Mouse (Mus musculus): ENCODE data around the gene Gm10964. TPM values are rescaled to one million over a fixed set of nuclear protein-coding genes. Genes with fewer than 3 reads are reported as not detected.

The Gm10964 gene
- not detected in 2 replicates for polyA plus RNA-seq (2015; fragmentation: Nextera tagmentation; extraction: Ambion mirVana)

DNA sequence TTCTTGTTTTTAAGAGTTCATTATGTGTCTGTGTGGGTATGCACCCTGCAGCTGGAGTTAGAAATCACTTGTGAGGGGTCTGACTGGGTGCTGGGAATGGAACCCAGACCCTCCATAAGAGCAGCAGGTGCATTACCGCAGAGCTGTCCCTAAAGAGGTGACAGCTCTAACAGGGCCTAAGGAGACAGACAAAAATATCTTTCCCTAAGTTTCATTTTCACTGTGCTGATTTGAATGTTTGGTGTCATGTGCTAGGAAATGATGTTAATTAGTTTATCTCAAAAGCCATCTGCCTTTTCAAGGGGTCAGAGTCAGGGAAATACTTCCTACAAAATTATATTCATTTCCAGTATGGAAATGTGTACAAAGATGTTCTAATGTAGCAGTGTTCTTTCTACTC lies at the start of gene Gm10964:
TSS of gene Gm10964 (plus strand) at position 38 of the 400 bp plus-strand sequence.
- peaks cover 22% of the 10 kb centered on the region for H3K36me3 ChIP-seq
- 98% methylated on average over 1 of the region's 1 CpGs for WGBS
- peaks cover 45% of the 10 kb centered on the region for H3K4me1 ChIP-seq (replicated peaks)
- ATAC-seq (ENCODE audit: low FRiP score), result no peak
- H3K27me3 ChIP-seq, result no peaks in the 10 kb centered on the region
- H3K9ac ChIP-seq, result no peak within 1 kb of the TSS
- H3K9me3 ChIP-seq, result no peaks in the 10 kb centered on the region
- H3K4me3 ChIP-seq, result peak within 1 kb of the TSS; percentile 18; the same call in 1 of the 2 replicates
- H3K4me2 ChIP-seq, result peak within 1 kb of the TSS; percentile 52
- H3K27ac ChIP-seq, result peak within 1 kb of the TSS; percentile 82

DNA sequence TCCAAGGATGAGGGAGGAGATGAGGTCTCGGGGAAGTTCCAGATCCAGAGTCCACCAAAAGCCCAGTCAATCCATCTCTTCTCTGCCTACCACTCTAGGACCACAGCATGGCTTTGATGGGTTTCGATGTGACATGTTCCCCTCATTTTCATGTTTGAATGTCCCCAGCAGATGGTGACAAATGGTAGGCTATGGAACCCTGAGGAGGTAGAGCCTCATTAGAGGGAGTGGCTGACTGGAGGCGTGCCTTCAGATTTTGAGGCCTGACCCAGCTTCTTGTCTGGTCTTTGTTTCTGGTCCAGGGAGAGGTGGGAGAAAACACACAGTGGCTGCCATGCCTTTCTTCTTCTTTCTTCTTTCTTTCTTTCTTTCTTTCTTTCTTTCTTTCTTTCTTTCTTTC lies 48.7 kb upstream of the Gm10964 start:
- Histone ChIP-seq H3K9me3 (no peaks in the 10 kb centered on the region), H3K4me2 (no peak overlapping the region), H3K4me1 (replicated peaks) (no peaks in the 10 kb centered on the region), H3K27me3 (no peaks in the 10 kb centered on the region), H3K9ac (no peak overlapping the region), H3K27ac (no peak overlapping the region), H3K4me3 (no peak overlapping the region), H3K36me3 (no peaks in the 10 kb centered on the region)
- WGBS, result 90% methylated on average over 3 of the region's 3 CpGs
- ATAC-seq (ENCODE audit: low FRiP score), result no peak

DNA sequence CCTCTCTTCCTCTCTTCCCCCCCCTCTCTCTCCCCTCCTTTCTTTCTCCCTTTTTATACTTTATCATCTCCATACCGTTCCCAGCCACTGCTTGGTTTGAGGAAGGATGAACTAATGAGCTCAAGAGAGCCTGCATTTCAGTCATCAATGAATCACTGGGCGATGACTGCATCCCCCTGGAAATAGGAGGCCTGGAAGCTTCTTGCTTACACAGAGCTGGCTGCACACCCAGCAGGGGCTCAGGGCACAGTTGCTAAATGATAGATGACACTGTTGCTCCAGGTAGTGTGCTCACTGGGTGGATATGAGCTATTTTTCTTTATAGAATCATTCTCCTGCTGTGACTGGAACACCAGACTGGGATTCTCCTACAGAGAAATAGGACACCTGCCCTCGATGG lies 43.6 kb upstream of the Gm10964 start:
- no peak overlapping the region for H3K9ac ChIP-seq
- H3K27ac ChIP-seq, result no peak overlapping the region
- 52% methylated on average over 3 of the region's 3 CpGs for WGBS

DNA sequence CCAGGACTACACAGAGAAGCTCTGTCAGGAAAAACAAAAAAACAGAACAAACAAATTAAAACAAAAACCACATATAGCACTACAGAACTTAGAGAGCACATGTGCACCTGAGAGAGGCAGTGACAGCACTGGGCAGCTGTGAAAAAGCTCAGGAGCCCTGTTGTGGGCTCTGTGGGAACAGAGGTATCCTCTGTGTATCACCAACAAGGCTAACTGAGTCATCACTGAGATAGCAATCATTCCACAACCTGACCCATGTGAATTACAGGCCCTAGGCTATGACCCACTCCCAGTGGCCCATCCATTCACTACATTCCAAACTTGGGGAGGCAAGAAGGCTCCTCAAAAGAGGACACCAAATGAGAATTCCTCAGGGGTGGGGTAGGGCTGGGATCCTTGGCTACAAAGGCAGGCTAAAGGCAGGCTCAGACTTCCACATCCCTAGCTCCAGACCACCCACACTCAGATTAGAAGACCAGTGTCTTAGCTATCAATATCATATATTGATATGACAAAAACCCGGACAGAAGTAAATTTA lies 42.7 kb upstream of the Gm10964 start:
- no peaks in the 10 kb centered on the region for H3K9me3 ChIP-seq
- 94% methylated on average over 1 of the region's 1 CpGs for WGBS
- no peak overlapping the region for H3K9ac ChIP-seq
- no peak overlapping the region for H3K4me3 ChIP-seq
- no peaks in the 10 kb centered on the region for H3K4me1 ChIP-seq (replicated peaks)
- H3K36me3 ChIP-seq, result no peaks in the 10 kb centered on the region
- no peaks in the 10 kb centered on the region for H3K27me3 ChIP-seq
- no peak for ATAC-seq (ENCODE audit: low FRiP score)
- H3K4me2 ChIP-seq, result no peak overlapping the region
- no peak overlapping the region for H3K27ac ChIP-seq

More for the DNA sequence above, 43.6 kb upstream of the Gm10964 start:
- Histone ChIP-seq H3K9me3 (no peaks in the 10 kb centered on the region), H3K4me3 (no peak overlapping the region), H3K36me3 (no peaks in the 10 kb centered on the region), H3K4me1 (replicated peaks) (no peaks in the 10 kb centered on the region), H3K4me2 (no peak overlapping the region), H3K27me3 (no peaks in the 10 kb centered on the region)
- no peak for ATAC-seq (ENCODE audit: low FRiP score)

DNA sequence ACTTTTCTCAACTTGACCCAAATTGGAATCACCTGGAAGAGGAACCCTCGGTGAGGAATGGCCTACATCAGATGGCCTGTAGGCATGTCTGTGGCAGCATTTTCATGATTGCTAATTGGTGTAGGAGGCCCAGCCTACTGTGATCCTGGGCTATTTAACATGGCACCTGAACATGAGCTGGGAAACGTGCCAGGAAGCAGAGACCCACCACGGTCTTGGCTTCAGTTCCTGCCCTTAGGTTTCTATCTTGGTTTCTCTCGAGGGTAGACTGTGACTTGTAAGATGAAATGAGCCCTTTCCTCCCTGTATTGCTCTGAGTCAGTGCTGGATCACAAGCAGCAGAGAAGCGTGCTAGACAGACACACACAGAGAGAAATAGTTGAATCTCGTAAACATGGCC lies 34.5 kb upstream of the Gm10964 start:
- no peak for ATAC-seq (ENCODE audit: low FRiP score)
- H3K4me3 ChIP-seq, result no peak overlapping the region
- H3K9ac ChIP-seq, result no peak overlapping the region
- no peak overlapping the region for H3K4me2 ChIP-seq
- peaks cover 10% of the 10 kb centered on the region for H3K4me1 ChIP-seq (replicated peaks)
- WGBS, result 77% methylated on average over 6 of the region's 6 CpGs
- H3K27me3 ChIP-seq, result no peaks in the 10 kb centered on the region
- H3K9me3 ChIP-seq, result no peaks in the 10 kb centered on the region
- H3K36me3 ChIP-seq, result no peaks in the 10 kb centered on the region
- no peak overlapping the region for H3K27ac ChIP-seq

DNA sequence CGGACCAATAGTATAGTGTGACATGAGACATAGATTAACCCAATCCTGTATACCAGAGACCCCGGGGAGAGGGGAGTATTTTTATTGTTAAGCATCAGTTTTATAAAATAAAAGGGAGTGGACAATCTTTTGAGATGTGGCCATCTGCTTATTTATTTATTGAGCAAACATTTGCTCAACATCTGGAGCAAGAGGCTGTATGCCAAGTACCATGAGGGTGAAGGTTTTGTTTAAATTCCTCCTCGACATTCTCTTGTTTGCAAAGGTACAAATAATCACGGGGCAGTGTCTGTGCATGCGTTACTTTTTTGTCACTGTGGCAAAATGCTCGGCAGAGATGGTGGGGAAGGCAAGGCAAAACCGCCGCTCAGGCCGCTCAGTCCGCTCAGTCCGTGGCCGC lies 33.7 kb upstream of the Gm10964 start:
- WGBS, result 91% methylated on average over 12 of the region's 12 CpGs
- Histone ChIP-seq H3K4me3 (no peak overlapping the region), H3K9ac (no peak overlapping the region), H3K9me3 (no peaks in the 10 kb centered on the region), H3K27ac (no peak overlapping the region), H3K36me3 (no peaks in the 10 kb centered on the region), H3K4me2 (no peak overlapping the region), H3K4me1 (replicated peaks) (peaks cover 10% of the 10 kb centered on the region), H3K27me3 (no peaks in the 10 kb centered on the region)
- no peak for ATAC-seq (ENCODE audit: low FRiP score)

DNA sequence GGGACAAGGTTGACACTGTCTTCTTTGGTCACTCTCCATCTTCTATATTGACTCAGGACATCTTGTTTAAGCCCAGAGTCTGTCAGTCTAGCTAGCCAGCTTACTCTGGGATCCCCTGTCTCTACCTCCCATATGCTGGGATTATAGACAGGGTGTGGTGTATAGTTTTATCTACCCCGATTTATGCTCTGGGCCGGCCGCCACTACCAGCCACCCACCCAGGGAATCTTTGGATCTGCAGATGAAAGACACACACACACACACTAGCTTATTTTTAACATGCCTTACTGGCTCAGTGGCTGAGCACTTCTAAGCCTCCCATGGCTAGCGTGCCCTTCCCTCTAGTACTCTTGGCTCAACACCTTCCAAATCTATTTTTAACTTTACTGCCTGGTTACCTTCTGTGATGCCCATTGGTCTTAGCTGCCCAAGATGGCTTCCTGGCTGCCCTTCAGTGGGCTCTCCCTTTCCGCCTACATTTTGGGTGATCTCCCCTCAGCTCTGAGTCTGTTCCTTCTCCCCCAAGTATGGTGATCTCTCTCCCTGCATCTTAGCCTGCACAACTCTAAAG lies 29.6 kb upstream of the Gm10964 start:
- H3K27me3 ChIP-seq, result no peaks in the 10 kb centered on the region
- H3K4me3 ChIP-seq, result no peak overlapping the region
- no peak for ATAC-seq (ENCODE audit: low FRiP score)
- H3K36me3 ChIP-seq, result no peaks in the 10 kb centered on the region
- WGBS, result 90% methylated on average over 5 of the region's 5 CpGs
- no peak overlapping the region for H3K9ac ChIP-seq
- H3K4me1 ChIP-seq (replicated peaks), result peaks cover 10% of the 10 kb centered on the region
- H3K27ac ChIP-seq, result no peak overlapping the region
- no peak overlapping the region for H3K4me2 ChIP-seq
- H3K9me3 ChIP-seq, result no peaks in the 10 kb centered on the region

DNA sequence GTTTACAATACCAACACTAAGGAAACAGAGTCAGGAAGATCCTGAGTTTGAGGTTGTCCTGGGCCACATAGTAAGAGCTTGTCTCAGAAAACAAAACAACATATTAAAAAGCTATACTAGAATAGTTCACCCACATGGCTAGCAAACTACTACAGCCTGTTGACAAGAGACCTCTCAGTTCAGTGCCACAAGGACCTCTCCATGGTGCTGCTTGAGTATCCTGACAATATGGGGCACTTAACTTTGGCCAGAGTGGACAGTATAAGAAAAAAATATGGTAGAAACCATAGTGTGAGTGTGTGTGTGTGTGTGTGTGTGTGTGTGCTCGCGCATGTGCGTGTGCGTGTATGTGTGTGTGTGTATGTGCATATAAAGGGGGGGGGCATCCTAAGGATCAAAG lies 27.0 kb upstream of the Gm10964 start:
- WGBS, result 96% methylated on average over 4 of the region's 4 CpGs
- Histone ChIP-seq H3K4me2 (no peak overlapping the region), H3K27me3 (no peaks in the 10 kb centered on the region), H3K36me3 (no peaks in the 10 kb centered on the region), H3K9ac (no peak overlapping the region), H3K4me1 (replicated peaks) (peaks cover 25% of the 10 kb centered on the region), H3K4me3 (no peak overlapping the region), H3K27ac (no peak overlapping the region), H3K9me3 (no peaks in the 10 kb centered on the region)
- no peak for ATAC-seq (ENCODE audit: low FRiP score)

DNA sequence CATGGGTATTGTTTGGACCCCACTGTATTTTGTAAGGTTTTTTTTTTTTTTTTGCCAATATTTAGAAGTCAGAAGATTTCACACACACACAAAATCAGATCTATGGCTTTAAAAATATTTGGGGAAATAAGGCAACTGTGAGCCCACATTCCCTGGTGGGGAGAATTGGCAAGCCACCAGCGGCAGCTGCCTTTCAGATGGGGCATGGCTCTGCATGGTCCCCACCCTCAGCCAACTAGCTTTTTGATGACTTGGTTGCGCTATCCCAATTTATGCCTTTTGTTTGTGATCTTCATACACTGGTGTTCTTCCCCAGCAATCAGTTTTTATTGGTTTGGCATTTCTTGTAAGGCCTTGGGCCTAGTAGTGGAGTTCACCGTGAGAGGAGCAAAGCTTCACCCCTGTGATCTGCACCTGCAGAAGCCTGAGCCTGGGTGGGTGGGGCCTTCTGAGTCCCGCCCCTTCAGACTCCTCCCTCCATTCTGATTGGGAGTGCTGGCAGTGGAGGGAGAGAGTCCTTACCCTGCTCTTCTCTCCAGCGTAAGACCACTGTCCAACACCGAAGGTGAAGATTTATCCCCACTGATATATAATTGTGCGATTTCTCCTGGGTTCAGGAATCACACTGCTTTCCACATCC lies 24.8 kb upstream of the Gm10964 start:
- no peak for ATAC-seq (ENCODE audit: low FRiP score)
- 70% methylated on average over 7 of the region's 7 CpGs for WGBS
- peaks cover 27% of the 10 kb centered on the region for H3K4me1 ChIP-seq (replicated peaks)
- no peak overlapping the region for H3K27ac ChIP-seq
- no peaks in the 10 kb centered on the region for H3K36me3 ChIP-seq
- no peak overlapping the region for H3K4me2 ChIP-seq
- no peak overlapping the region for H3K4me3 ChIP-seq
- no peaks in the 10 kb centered on the region for H3K9me3 ChIP-seq
- no peak overlapping the region for H3K9ac ChIP-seq
- H3K27me3 ChIP-seq, result no peaks in the 10 kb centered on the region

DNA sequence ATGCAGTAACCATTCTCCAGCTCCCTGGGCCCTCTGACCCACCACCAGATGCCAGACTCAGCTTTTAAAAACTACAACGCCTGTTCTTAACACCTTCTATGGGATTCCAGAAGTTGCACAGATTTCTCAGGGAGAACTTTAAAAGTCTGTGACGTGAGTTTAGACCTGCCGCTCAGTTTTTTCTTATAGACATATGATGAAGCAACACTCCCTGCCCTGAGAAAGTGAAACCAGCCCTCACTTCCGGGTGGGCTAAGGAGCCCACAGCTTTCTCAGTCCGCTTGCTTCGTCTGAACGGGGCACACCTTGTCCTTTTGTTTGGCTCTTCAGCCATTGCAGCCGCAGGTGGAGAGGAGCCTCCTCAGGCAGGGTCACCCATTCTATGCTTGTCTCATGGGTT lies 24.2 kb upstream of the Gm10964 start:
- Histone ChIP-seq H3K4me3 (no peak overlapping the region), H3K9ac (no peak overlapping the region), H3K27me3 (no peaks in the 10 kb centered on the region), H3K4me1 (replicated peaks) (peaks cover 30% of the 10 kb centered on the region), H3K9me3 (no peaks in the 10 kb centered on the region), H3K4me2 (no peak overlapping the region), H3K27ac (no peak overlapping the region), H3K36me3 (no peaks in the 10 kb centered on the region)
- 85% methylated on average over 8 of the region's 8 CpGs for WGBS
- no peak for ATAC-seq (ENCODE audit: low FRiP score)

DNA sequence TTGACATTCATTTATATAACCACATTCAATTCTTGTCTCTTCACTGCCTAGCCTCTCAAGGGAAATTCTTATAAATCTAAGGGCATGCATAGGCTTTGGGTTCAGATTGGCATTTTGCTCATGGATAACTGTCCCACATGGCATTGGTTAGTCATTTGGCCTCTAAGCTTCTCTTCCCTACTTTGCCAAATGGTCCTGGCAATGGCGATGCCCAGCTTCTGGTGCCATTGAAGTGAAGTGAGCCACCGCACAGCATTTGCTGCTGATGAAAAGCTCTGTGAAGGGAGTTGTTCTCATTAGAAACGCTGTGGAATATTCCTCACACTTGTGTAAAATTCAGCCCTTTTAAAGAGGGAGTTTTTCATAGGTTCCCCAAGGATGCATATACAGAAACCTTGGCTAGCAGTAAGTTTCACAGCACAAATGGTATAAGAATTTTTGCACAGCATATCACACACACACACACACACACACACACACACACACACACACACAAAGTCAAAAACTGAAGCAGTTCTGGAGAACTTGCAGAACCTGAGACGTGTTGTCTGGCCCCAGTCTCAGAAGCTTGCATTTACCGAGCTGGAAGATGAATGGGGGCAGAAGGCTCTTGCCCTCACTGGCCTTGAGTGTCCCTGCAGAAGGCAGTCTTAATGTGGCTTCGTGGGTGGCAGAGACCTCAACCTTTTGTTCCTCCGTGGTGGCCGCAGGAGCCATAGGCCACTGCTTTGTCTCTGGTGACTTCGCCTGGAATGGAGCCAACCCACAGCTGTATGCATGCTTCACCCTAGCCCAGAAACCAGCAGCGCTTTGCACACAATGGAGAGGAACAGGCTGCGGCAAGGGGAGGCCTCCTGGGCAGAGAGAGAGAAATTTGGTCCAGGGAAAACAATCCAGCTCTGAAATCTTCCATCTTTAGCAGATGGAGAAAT lies 23.1 kb upstream of the Gm10964 start:
- H3K4me3 ChIP-seq, result no peak overlapping the region
- WGBS, result 29% methylated on average over 11 of the region's 11 CpGs
- no peak overlapping the region for H3K4me2 ChIP-seq
- no peaks in the 10 kb centered on the region for H3K36me3 ChIP-seq
- no peaks in the 10 kb centered on the region for H3K27me3 ChIP-seq
- peak overlapping the region; percentile 24; the same call in 1 of the 2 replicates for H3K27ac ChIP-seq
- ATAC-seq (ENCODE audit: low FRiP score), result no peak
- no peak overlapping the region for H3K9ac ChIP-seq
- peaks cover 30% of the 10 kb centered on the region for H3K4me1 ChIP-seq (replicated peaks)
- H3K9me3 ChIP-seq, result no peaks in the 10 kb centered on the region

Data from hindbrain, embryonic 13.5 days (tissue).